Mouse (Mus musculus): Measurements from ENCODE around the gene Cplx1.
"Not testable (repeated sequence)": the region's sequence is repeated elsewhere in the genome, so short reads cannot be mapped to it uniquely, and the experiment has no call there.

Gene Cplx1

GRCm38 (mm10) chr5:108515581-108516361 is 34.1 kb downstream of the Cplx1 start:
- DNase-seq (ENCODE audit: low read depth, low spot score) = no peak

GRCm38 (mm10) chr5:108502286-108502685 is 47.5 kb downstream of the Cplx1 start:
- no peak for DNase-seq (ENCODE audit: low read depth, low spot score)

GRCm38 (mm10) chr5:108501573-108501972 is 48.3 kb downstream of the Cplx1 start:
- DNase-seq (ENCODE audit: low read depth, low spot score) = no peak

GRCm38 (mm10) chr5:108486148-108486547 is 63.7 kb downstream of the Cplx1 start:
- DNase-seq (ENCODE audit: low read depth, low spot score) = not testable (repeated sequence)

- DNase-seq (ENCODE audit: low read depth, low spot score) = no peak
Observed at GRCm38 (mm10) chr5:108485239-108485638, 64.6 kb downstream of the Cplx1 start.

DNA sequence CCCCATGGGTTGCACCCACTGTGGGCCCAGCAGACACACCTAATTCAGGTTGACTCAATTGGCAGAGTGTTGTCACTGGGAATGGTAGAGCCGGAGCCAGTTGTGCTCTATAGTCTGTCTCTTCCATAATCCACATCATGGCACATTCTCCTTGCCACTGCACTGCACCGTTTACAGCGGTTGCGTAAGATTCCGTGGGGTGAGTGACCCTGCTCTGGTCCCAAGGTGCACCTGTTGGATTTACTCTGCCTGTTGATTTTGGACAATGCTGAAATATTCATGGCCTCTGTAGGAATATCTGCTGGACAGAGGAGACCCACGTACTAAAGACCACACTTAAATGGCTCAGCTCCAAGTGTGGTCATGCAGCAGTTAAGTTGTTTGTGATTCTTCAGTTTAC is 66.8 kb downstream of the Cplx1 start:
- DNase-seq (ENCODE audit: low read depth, low spot score) = no peak

DNA sequence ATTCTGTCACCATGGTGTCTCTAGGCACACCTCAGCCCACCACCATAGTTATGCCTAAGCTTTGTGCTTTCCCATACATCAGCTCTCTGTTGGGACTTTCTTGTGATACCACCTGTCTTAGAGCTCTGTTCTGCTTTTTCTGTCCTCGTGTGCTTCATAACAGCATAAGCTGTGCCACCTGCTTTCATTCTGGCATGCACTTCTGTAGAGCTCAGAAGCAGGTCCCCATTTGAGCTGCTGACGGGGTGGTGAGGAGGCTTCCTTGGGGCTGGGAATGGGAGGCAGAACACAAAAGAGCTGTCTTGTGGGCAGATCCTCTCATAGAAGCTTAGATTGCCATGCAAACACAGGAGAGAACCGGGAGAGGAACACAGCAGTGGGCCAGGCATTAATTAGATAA is 73.8 kb downstream of the Cplx1 start:
- no peak for DNase-seq (ENCODE audit: low read depth, low spot score)

GRCm38 (mm10) chr5:108473737-108474136 is 76.1 kb downstream of the Cplx1 start:
- no peak for DNase-seq (ENCODE audit: low read depth, low spot score)

- no peak for DNase-seq (ENCODE audit: low read depth, low spot score)
Observed at GRCm38 (mm10) chr5:108469617-108470016, 80.2 kb downstream of the Cplx1 start.
